Mouse (Mus musculus): Measurements from ENCODE around the gene Moap1. TPM values are rescaled to one million over a fixed set of nuclear protein-coding genes. Genes with fewer than 3 reads are reported as not detected.

Moap1 gene
- polyA plus RNA-seq, 1 experiment from 2014 or later: 41.6 TPM

DNA sequence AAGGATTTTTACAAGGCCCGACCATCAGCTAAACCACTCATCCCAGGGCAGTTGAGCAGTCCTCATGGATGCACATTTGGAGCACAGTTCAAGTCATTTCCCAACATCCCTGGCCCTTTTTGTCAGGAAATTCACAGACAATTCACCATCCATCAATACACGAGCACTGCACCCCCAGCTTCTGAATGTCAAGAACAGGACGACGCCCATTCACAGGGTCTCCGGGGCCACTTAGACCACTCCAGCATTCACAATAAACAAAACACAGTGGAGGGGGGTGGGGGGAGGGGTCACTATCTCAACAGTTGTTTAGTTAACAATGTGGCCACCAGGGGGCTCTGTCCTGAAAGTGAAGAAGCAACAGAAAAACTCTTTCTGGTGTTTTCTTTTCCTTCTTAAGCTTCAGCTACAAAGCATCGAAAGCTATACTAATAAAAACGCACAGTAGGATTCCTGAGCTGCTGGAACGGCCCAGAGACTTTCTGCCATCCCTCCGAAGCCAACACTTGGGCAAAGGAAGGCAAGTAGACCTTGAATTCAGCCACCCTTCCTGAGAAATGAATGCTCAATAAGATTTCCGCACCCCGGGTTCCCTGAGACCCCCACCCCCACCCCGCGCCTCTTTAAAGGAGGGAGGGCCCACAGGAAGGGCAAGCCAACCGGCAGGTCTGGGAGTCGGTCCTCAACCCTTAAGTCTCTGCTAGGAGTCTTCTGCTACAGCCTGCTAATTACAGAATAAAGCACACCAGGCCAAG lies 40.9 kb downstream of the Moap1 start:
- no peaks in the 10 kb centered on the region for H3K36me3 ChIP-seq
- peak overlapping the region; percentile 94 for H3K4me2 ChIP-seq (replicated peaks)
- no peaks in the 10 kb centered on the region for H3K9me3 ChIP-seq
- no peak for ATAC-seq (ENCODE audit: low FRiP score, low read depth)
- H3K27ac ChIP-seq (replicated peaks): 0 out of 2 replicates have a peak overlapping the region, but pooled peaks have one; percentile 40
- peaks cover 13% of the 10 kb centered on the region for H3K27me3 ChIP-seq
- WGBS: 5% methylated on average over 15 of the region's 15 CpGs
- H3K4me3 ChIP-seq: peak overlapping the region; percentile 85
- peaks cover 65% of the 10 kb centered on the region for H3K4me1 ChIP-seq
- 0 out of 2 replicates have a peak overlapping the region, but pooled peaks have one; percentile 16 for H3K9ac ChIP-seq (replicated peaks)

GRCm38 (mm10) chr12:102701691-102702207 lies 41.7 kb downstream of the Moap1 start:
- H3K36me3 ChIP-seq: no peaks in the 10 kb centered on the region
- no peak overlapping the region for H3K4me2 ChIP-seq (replicated peaks)
- no peak for ATAC-seq (ENCODE audit: low FRiP score, low read depth)
- peaks cover 73% of the 10 kb centered on the region for H3K4me1 ChIP-seq
- H3K27ac ChIP-seq (replicated peaks): no peak overlapping the region
- WGBS: 87% methylated on average over 5 of the region's 5 CpGs
- H3K27me3 ChIP-seq: peaks cover 6% of the 10 kb centered on the region; the same call in 1 of the 2 replicates
- no peak overlapping the region for H3K9ac ChIP-seq (replicated peaks)
- no peaks in the 10 kb centered on the region for H3K9me3 ChIP-seq
- H3K4me3 ChIP-seq: no peak overlapping the region

- H3K36me3 ChIP-seq: no peaks in the 10 kb centered on the region
- WGBS: 76% methylated on average over 12 of the region's 12 CpGs
- peaks cover 74% of the 10 kb centered on the region for H3K4me1 ChIP-seq
- no peaks in the 10 kb centered on the region for H3K27me3 ChIP-seq
- ATAC-seq (ENCODE audit: low FRiP score, low read depth): no peak
- H3K4me3 ChIP-seq: no peak overlapping the region
- H3K9me3 ChIP-seq: no peaks in the 10 kb centered on the region
- no peak overlapping the region for H3K4me2 ChIP-seq (replicated peaks)
- H3K27ac ChIP-seq (replicated peaks): no peak overlapping the region
- no peak overlapping the region for H3K9ac ChIP-seq (replicated peaks)
These were observed 43.0 kb downstream of the Moap1 start for GRCm38 (mm10) chr12:102700453-102700852.

DNA sequence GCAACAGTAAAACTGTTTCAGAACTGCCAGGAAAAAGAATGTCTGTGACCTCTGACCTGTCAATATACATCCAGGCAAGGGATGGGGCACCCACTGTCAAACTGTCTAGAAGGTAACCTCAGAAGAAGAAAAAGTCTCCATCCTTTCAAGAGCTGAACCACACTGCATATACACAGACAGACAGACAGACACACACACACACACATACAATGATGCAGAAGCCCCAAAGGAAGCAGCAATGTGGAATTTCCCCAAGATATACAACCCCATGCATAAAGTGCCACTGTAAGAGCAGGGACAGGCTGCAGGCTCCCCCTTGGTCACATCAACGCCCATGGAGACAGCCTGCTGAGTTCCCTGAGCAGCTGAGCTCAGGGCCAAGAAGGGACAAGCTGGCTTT lies 44.3 kb downstream of the Moap1 start:
- H3K4me2 ChIP-seq (replicated peaks): no peak overlapping the region
- no peak overlapping the region for H3K4me3 ChIP-seq
- no peak for ATAC-seq (ENCODE audit: low FRiP score, low read depth)
- peak overlapping the region; percentile 71 for H3K27ac ChIP-seq (replicated peaks)
- H3K36me3 ChIP-seq: no peaks in the 10 kb centered on the region
- H3K9ac ChIP-seq (replicated peaks): peak overlapping the region; percentile 37; the same call in 1 of the 2 replicates
- 24% methylated on average over 1 of the region's 1 CpGs for WGBS
- no peaks in the 10 kb centered on the region for H3K9me3 ChIP-seq
- H3K4me1 ChIP-seq: peaks cover 70% of the 10 kb centered on the region
- no peaks in the 10 kb centered on the region for H3K27me3 ChIP-seq

DNA sequence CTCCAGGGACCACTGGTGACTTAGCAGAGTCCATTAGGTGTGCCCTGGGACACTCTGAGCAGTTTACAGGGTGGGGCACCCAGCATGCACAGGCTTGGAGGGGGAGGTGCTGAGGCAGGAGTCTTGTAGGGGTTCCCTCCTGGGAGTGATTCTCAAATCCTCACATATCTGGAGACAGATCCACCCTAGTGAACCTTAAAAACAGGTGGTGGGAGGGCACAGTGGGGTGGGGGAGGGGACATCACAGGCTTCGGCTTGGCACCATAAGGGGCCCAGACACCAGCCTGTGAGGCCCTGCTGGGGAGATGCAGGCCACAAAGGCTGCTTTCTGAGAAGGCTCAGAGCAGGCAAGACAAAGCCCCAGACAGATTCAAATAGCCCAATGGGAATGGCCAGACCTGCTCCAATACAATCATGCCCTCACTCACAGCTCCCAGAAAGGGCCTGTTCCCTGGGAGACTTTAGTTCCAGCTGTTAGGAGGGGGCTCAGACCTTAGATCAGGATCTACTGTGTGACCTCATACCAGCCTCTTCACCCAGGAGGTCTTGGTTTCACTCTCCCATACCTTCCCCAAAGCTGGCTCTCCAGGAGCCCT lies 45.3 kb downstream of the Moap1 start:
- Histone ChIP-seq H3K36me3 (no peaks in the 10 kb centered on the region), H3K4me1 (peaks cover 61% of the 10 kb centered on the region), H3K4me3 (no peak overlapping the region), H3K27ac (replicated peaks) (peak overlapping the region; percentile 71), H3K9ac (replicated peaks) (no peak overlapping the region; the same call in 1 of the 2 replicates), H3K27me3 (no peaks in the 10 kb centered on the region), H3K9me3 (no peaks in the 10 kb centered on the region), H3K4me2 (replicated peaks) (0 out of 2 replicates have a peak overlapping the region, but pooled peaks have one; percentile 4)
- WGBS: 25% methylated on average over 1 of the region's 1 CpGs
- ATAC-seq (ENCODE audit: low FRiP score, low read depth): peak; percentile 76

- no peak overlapping the region for H3K4me3 ChIP-seq
- ATAC-seq (ENCODE audit: low FRiP score, low read depth): no peak
- no peak overlapping the region for H3K4me2 ChIP-seq (replicated peaks)
- 77% methylated on average over 7 of the region's 7 CpGs for WGBS
- 0 out of 2 replicates have a peak overlapping the region, but pooled peaks have one; percentile 25 for H3K27ac ChIP-seq (replicated peaks)
- no peaks in the 10 kb centered on the region for H3K36me3 ChIP-seq
- H3K9me3 ChIP-seq: no peaks in the 10 kb centered on the region
- peaks cover 53% of the 10 kb centered on the region for H3K4me1 ChIP-seq
- H3K9ac ChIP-seq (replicated peaks): no peak overlapping the region
- H3K27me3 ChIP-seq: no peaks in the 10 kb centered on the region
These were observed 46.1 kb downstream of the Moap1 start for GRCm38 (mm10) chr12:102697381-102697780.

DNA sequence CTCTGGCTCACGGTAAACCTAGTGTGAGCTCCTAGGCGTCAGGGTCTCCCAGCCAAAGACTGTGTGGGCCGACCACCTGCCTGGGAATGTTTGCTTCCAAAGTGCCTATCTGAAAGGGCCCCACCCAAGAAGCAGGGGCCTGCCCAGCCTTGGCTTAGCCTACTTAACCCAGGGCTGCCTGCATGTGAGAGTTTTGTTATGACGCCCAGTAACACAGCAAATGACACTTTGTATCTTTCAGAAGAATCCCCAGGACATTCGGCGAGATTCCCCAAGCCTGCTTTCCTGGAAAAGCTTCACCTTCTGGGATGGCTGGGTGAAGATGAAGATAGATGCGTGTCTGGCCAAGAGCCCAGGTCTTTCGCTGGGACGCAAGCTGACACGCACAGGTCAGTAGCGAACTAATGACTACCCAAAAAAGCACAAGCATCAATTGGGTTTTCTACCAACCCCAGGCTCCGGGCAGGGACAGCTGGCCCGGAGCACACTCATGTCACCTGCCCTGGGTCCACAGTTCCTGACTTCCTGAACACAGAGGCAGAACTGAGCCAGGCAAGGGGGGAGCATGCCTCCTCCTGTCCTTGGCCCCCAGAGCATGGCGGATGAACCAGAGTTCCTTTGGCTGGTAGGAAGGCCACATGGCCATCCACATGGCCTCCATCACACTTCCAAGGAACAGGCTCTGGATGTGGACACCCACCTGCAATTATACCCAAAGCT lies 46.7 kb downstream of the Moap1 start:
- 89% methylated on average over 14 of the region's 14 CpGs for WGBS
- Histone ChIP-seq H3K4me2 (replicated peaks) (no peak overlapping the region), H3K36me3 (no peaks in the 10 kb centered on the region), H3K9ac (replicated peaks) (no peak overlapping the region), H3K4me3 (no peak overlapping the region), H3K27me3 (no peaks in the 10 kb centered on the region), H3K9me3 (no peaks in the 10 kb centered on the region), H3K4me1 (peaks cover 47% of the 10 kb centered on the region), H3K27ac (replicated peaks) (no peak overlapping the region)
- no peak for ATAC-seq (ENCODE audit: low FRiP score, low read depth)

GRCm38 (mm10) chr12:102695369-102696239 lies 47.9 kb downstream of the Moap1 start:
- ATAC-seq (ENCODE audit: low FRiP score, low read depth): no peak
- Histone ChIP-seq H3K27me3 (no peaks in the 10 kb centered on the region), H3K36me3 (no peaks in the 10 kb centered on the region), H3K4me1 (peaks cover 44% of the 10 kb centered on the region), H3K4me3 (no peak overlapping the region), H3K9me3 (no peaks in the 10 kb centered on the region), H3K27ac (replicated peaks) (no peak overlapping the region), H3K4me2 (replicated peaks) (no peak overlapping the region), H3K9ac (replicated peaks) (no peak overlapping the region)
- WGBS: 61% methylated on average over 18 of the region's 18 CpGs

Other genes starting within 250 kb of the Moap1 start
- 44.6 and 48.1 TPM in 2 replicates for gene Chga, start 188.7 kb downstream of the Moap1 start, polyA plus RNA-seq (2016; fragmentation: Nextera tagmentation; extraction: Ambion mirVana)
- gene Itpk1, start 38.7 kb downstream of the Moap1 start, polyA plus RNA-seq (2016; fragmentation: Nextera tagmentation; extraction: Ambion mirVana): 15.4 and 17.2 TPM in 2 replicates
- gene Tmem251, start 101 bp upstream of the Moap1 start, polyA plus RNA-seq (2016; fragmentation: Nextera tagmentation; extraction: Ambion mirVana): 12.6 TPM in 2 replicates
- gene Gm28051, start 14.1 kb upstream of the Moap1 start, polyA plus RNA-seq (2016; fragmentation: Nextera tagmentation; extraction: Ambion mirVana): not detected in 2 replicates
- gene Gon7, start 14.1 kb upstream of the Moap1 start, polyA plus RNA-seq (2016; fragmentation: Nextera tagmentation; extraction: Ambion mirVana): 46.0 and 48.2 TPM in 2 replicates
- gene Ubr7, start 14.3 kb upstream of the Moap1 start, polyA plus RNA-seq (2016; fragmentation: Nextera tagmentation; extraction: Ambion mirVana): 54.1 and 56.0 TPM in 2 replicates
- 32.6 and 36.8 TPM in 2 replicates for gene Gm20604, start 15.0 kb upstream of the Moap1 start, polyA plus RNA-seq (2016; fragmentation: Nextera tagmentation; extraction: Ambion mirVana)
- 25.8 and 29.6 TPM in 2 replicates for gene Btbd7, start 134.8 kb upstream of the Moap1 start, polyA plus RNA-seq (2016; fragmentation: Nextera tagmentation; extraction: Ambion mirVana)
- not detected in 2 replicates for gene Cox8c, start 155.7 kb upstream of the Moap1 start, polyA plus RNA-seq (2016; fragmentation: Nextera tagmentation; extraction: Ambion mirVana)
- 4.8 and 4.9 TPM in 2 replicates for gene Unc79, start 205.2 kb upstream of the Moap1 start, polyA plus RNA-seq (2016; fragmentation: Nextera tagmentation; extraction: Ambion mirVana)